ENCODE assay signal across 28 mouse cellular contexts in the genomic region with DNA sequence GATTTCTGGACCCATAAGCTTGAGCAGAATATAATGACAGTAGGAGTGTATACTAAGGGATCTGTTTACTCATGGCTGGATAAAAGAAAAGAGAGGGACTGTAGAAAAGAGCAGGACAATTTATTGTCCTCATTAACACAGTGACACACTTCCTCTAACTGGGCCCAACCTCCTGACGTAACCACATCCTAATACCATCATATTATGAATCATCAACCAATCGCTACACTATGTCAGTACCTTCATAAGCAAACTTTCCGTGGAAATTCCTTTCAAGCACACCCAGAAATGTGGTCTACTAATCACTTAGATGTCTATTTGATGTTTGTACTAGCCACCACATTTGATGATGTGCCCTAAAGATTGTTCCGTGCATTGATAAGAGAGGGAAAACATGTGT.
DNase-seq lines count a peak whose midpoint lies in the region; ATAC-seq and TF ChIP-seq lines count a peak whose summit lies in the region.
"Had no signal": no experiment of that assay in that cellular context is flagged by ENCODE, and none has a peak within 500 bp of the region (broad histone marks: within the 10 kb centered on the region; RNA-seq: fewer than 3 reads in every experiment).

No protein-coding gene starts in this region.

- POLR2A ChIA-PET in Patski (lab: Charles Lee), result no interaction called here

- ATAC-seq in CD4-positive, CD25-positive, alpha-beta regulatory T cell, adult 4 months, result peak; percentile 95
- peak; percentile 84 for ATAC-seq in Patski
- ATAC-seq in inflammation-experienced regulatory T-cells, adult 6 months, result peak; percentile 90
- ATAC-seq: forebrain, embryonic 15.5 days; intestine, embryonic 15.5 days had no signal

- H3K27ac ChIP-seq in hindbrain, embryonic 10.5 days, result no peak overlapping the region
- H3K27ac ChIP-seq: embryonic facial prominence, embryonic 12.5 days; forebrain, embryonic 15.5 days; heart, adult 2 months; hindbrain, embryonic 15.5 days; intestine, embryonic 15.5 days; left cerebral cortex, adult 2 months; limb, embryonic 12.5 days; liver, embryonic 15.5 days had no signal

- H3K36me3 ChIP-seq in hindbrain, embryonic 10.5 days, result peaks cover 9% of the 10 kb centered on the region
- H3K36me3 ChIP-seq: hindbrain, embryonic 15.5 days; intestine, embryonic 15.5 days had no signal

- in situ Hi-C loops in Patski (cut with MboI; ENCODE audit: low pct_unique_long_range_greater_than_20kb), result no loop called here

- peak; percentile 59 for DNase-seq in 3T3-L1 (ENCODE audit: low read depth, low spot score)
- no peak for DNase-seq in Patski (ENCODE audit: low read depth, low spot score)
- no peak for DNase-seq in urinary bladder, postnatal 10 days (ENCODE audit: low spot score)
- no peak for DNase-seq in lung, postnatal 25 days (ENCODE audit: low spot score)
- no peak for DNase-seq in right cerebral cortex, adult 2 months (ENCODE audit: low spot score in 2 of 2)
- no peak for DNase-seq in hindbrain, embryonic 10.5 days (ENCODE audit: low spot score)
- DNase-seq: adrenal gland, postnatal 10 days; cerebellum, adult 8-10 months; cerebellum, postnatal 25 days; heart, adult 2 months; heart, postnatal 4 days; kidney, adult 2 months; kidney, postnatal 10 days; lung, embryonic 14.5 days; lung, postnatal 36 days; midbrain, embryonic 14.5 days; right cerebral cortex, postnatal 25 days; thymus, postnatal 14 days had no signal

- no peaks in the 10 kb centered on the region for H3K27me3 ChIP-seq in Patski
- no peaks in the 10 kb centered on the region for H3K27me3 ChIP-seq in hindbrain, embryonic 10.5 days (ENCODE audit: insufficient read depth, poor library complexity, severe bottlenecking)
- H3K27me3 ChIP-seq: embryonic facial prominence, embryonic 12.5 days; forebrain, embryonic 15.5 days; heart, embryonic 12.5 days; hindbrain, embryonic 15.5 days; intestine, embryonic 15.5 days; limb, embryonic 12.5 days; liver, embryonic 15.5 days had no signal

- no peak for TF ChIP-seq CTCF in Patski (IDR thresholded peaks at IDR 0.05)

- no peaks in the 10 kb centered on the region for H3K9me3 ChIP-seq in hindbrain, embryonic 10.5 days
- H3K9me3 ChIP-seq: embryonic facial prominence, embryonic 12.5 days; forebrain, embryonic 15.5 days; heart, embryonic 12.5 days; hindbrain, embryonic 15.5 days; intestine, embryonic 15.5 days; limb, embryonic 12.5 days; liver, embryonic 15.5 days had no signal

- no peaks in the 10 kb centered on the region for H3K4me1 ChIP-seq in hindbrain, embryonic 10.5 days (replicated peaks)
- H3K4me1 ChIP-seq: embryonic facial prominence, embryonic 12.5 days; forebrain, embryonic 15.5 days; heart, embryonic 12.5 days; hindbrain, embryonic 15.5 days; intestine, embryonic 15.5 days; limb, embryonic 12.5 days; liver, embryonic 15.5 days had no signal

- CTCF ChIA-PET in Patski (lab: Charles Lee), result interaction anchor here (1.6 to 3.6 kb wide), 2 partner anchors 10 to 14 kb away, joined by 5 to 16 read pairs; no protein-coding TSS in a partner anchor

- WGBS in hindbrain, embryonic 10.5 days, result 93% methylated on average over 4 of the region's 4 CpGs

- no peak overlapping the region for H3K4me3 ChIP-seq in hindbrain, embryonic 10.5 days
- H3K4me3 ChIP-seq: embryonic facial prominence, embryonic 12.5 days; forebrain, embryonic 15.5 days; heart, adult 2 months; heart, embryonic 12.5 days; hindbrain, embryonic 15.5 days; intestine, embryonic 15.5 days; left cerebral cortex, adult 2 months; limb, embryonic 12.5 days; liver, embryonic 15.5 days had no signal
